Mouse (Mus musculus) megakaryocyte, embryonic 14.5 days (primary cell): ENCODE results near the gene Sox6.

Source experiments
- FLI1 ChIP-seq: IDR thresholded peaks from 2 replicates; pipeline ENCODE4 v1.6.1; 2012; ENCODE audit warnings: low read length, inconsistent platforms, mixed read lengths
- GATA1 ChIP-seq: IDR thresholded peaks from 3 replicates; pipeline ENCODE4 v1.6.1; 2012; ENCODE audit warnings: mixed read lengths, low read length, inconsistent platforms, borderline replicate concordance

- TF ChIP-seq GATA1 (no peak), FLI1 (no peak)
These were observed 86.9 kb downstream of the Sox6 start for GRCm38 (mm10) chr7:115951689-115952088.
